8 mouse cellular contexts compared by ENCODE assay signal in the genomic region with DNA sequence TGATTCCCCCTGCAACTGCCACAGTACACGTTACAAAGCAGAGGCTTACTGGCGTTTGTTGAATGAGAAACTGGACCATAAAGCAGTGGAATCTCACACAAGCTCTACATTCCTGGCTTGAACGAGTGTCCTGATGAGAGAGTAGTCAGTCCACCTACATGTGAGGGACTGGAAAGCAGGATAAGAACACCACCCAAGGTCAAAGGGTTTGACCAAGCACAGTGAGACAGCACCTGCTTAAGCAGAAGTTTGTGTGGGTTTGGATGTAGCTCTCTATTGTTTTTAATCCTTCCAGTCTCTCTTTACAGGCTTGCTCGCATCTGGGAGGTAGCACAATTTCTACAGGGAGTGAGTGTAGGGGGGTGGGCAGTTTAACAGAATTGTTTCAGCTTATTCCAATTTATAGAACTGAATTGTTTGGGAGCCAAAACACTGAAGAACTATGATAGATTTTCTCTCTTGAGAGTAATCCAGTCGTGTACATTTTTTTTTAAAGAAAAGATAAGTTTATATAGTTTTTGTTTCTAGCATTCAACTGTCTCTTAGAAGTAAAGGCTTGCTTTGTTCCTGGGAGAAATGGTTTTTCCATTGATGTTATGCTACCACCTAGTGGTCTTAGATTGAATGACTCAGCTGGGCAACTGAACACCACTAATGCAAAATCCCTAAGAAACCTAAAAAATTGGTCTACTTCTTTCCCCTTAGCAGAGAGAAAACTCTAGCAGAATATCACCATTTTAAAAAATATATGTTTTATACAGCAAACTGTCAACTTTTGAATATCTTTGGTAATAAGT.
DNase-seq lines count a peak whose midpoint lies in the region; ATAC-seq lines count a peak whose summit lies in the region.

No protein-coding gene starts in this region.

- H3K4me3 ChIP-seq in embryonic facial prominence, embryonic 11.5 days (ENCODE audit: low read depth, low read length) = no peak overlapping the region
- H3K4me3 ChIP-seq in kidney, embryonic 15.5 days (replicated peaks) = no peak overlapping the region
- no peak overlapping the region for H3K4me3 ChIP-seq in midbrain, embryonic 10.5 days

- no peak overlapping the region for H3K9ac ChIP-seq in embryonic facial prominence, embryonic 11.5 days (replicated peaks; ENCODE audit: low read length)
- no peak overlapping the region for H3K9ac ChIP-seq in kidney, embryonic 15.5 days

- DNase-seq in layer of hippocampus, adult 11-12 months (ENCODE audit: low spot score) = peak; percentile 49
- no peak for DNase-seq in layer of hippocampus, postnatal 25 days (ENCODE audit: extremely low spot score in 1 of 2, low spot score in 1 of 2)
- DNase-seq in WW6 (ENCODE audit: low read depth, low spot score) = peak; percentile 28
- DNase-seq in embryonic facial prominence, embryonic 11.5 days (ENCODE audit: low spot score) = peak; percentile 79
- peak; percentile 12 for DNase-seq in midbrain, embryonic 10.5 days (ENCODE audit: low spot score)
- no peak for DNase-seq in thymus, postnatal 36 days
- no peak for DNase-seq in spleen, adult 18-20 months

- H3K9me3 ChIP-seq in embryonic facial prominence, embryonic 11.5 days (replicated peaks; ENCODE audit: control insufficient read depth, low read length) = no peaks in the 10 kb centered on the region
- H3K9me3 ChIP-seq in kidney, embryonic 15.5 days (replicated peaks) = no peaks in the 10 kb centered on the region
- no peaks in the 10 kb centered on the region for H3K9me3 ChIP-seq in midbrain, embryonic 10.5 days (replicated peaks)

- H3K4me1 ChIP-seq in embryonic facial prominence, embryonic 11.5 days (ENCODE audit: control insufficient read depth, insufficient read depth, low read length) = no peaks in the 10 kb centered on the region
- no peaks in the 10 kb centered on the region for H3K4me1 ChIP-seq in kidney, embryonic 15.5 days
- peaks cover 3% of the 10 kb centered on the region; the same call in 1 of the 2 replicates for H3K4me1 ChIP-seq in midbrain, embryonic 10.5 days

- no peak for ATAC-seq in embryonic facial prominence, embryonic 11.5 days (replicated peaks; ENCODE audit: insufficient number of reproducible peaks, low FRiP score, low TSS enrichment, low read depth)
- peak; percentile 66; the same call in 1 of the 2 replicates for ATAC-seq in kidney, embryonic 15.5 days (replicated peaks; ENCODE audit: low FRiP score)

- H3K4me2 ChIP-seq in embryonic facial prominence, embryonic 11.5 days (ENCODE audit: low read depth, low read length) = no peak overlapping the region
- no peak overlapping the region for H3K4me2 ChIP-seq in kidney, embryonic 15.5 days

- H3K27me3 ChIP-seq in embryonic facial prominence, embryonic 11.5 days (ENCODE audit: control insufficient read depth, insufficient read depth, low read length) = no peaks in the 10 kb centered on the region
- no peaks in the 10 kb centered on the region for H3K27me3 ChIP-seq in kidney, embryonic 15.5 days
- no peaks in the 10 kb centered on the region for H3K27me3 ChIP-seq in midbrain, embryonic 10.5 days (ENCODE audit: low read depth, poor library complexity, severe bottlenecking)

- WGBS in embryonic facial prominence, embryonic 11.5 days = 36% methylated on average over 5 of the region's 5 CpGs
- WGBS in kidney, embryonic 15.5 days = 29% methylated on average over 5 of the region's 5 CpGs
- whole genome bisulfite sequencing in midbrain, embryonic 10.5 days = 37% methylated on average over 5 of the region's 5 CpGs

- H3K36me3 ChIP-seq in embryonic facial prominence, embryonic 11.5 days (replicated peaks; ENCODE audit: control insufficient read depth, insufficient read depth, low read depth, low read length) = no peaks in the 10 kb centered on the region
- H3K36me3 ChIP-seq in kidney, embryonic 15.5 days = no peaks in the 10 kb centered on the region
- no peaks in the 10 kb centered on the region for H3K36me3 ChIP-seq in midbrain, embryonic 10.5 days

- H3K27ac ChIP-seq in embryonic facial prominence, embryonic 11.5 days (replicated peaks; ENCODE audit: low read depth, low read length) = no peak overlapping the region
- H3K27ac ChIP-seq in kidney, embryonic 15.5 days = no peak overlapping the region
- H3K27ac ChIP-seq in midbrain, embryonic 10.5 days (replicated peaks) = peak overlapping the region; percentile 49

Comparison
In these comparisons a context has a peak if more than half of its experiments do, and no peak if none do; other contexts are left out.
1. DNase-seq: peak in layer of hippocampus, adult 11-12 months (single experiment), WW6 (single experiment), embryonic facial prominence, embryonic 11.5 days (single experiment) and midbrain, embryonic 10.5 days (single experiment); none in layer of hippocampus, postnatal 25 days (0 of 2), thymus, postnatal 36 days (0 of 2) and spleen, adult 18-20 months (0 of 2).